Mouse (Mus musculus): ENCODE measurements around the gene Olfr1095.

- TF ChIP-seq CTCF (conservative IDR thresholded peaks at IDR 0.05; ENCODE audit: low read length) = no peak
- TF ChIP-seq NANOG (IDR thresholded peaks at IDR 0.05; ENCODE audit: borderline replicate concordance, low read length) = no peak
- no peak for TF ChIP-seq POU5F1 (IDR thresholded peaks at IDR 0.05; ENCODE audit: borderline replicate concordance, low read length)
Observed at GRCm38 (mm10) chr2:86892116-86892515, 40.6 kb upstream of the Olfr1095 start, which contains the start of gene Olfr1097.
